Mouse (Mus musculus) inflammation-experienced regulatory T-cells, adult 16 weeks (primary cell): ENCODE results near the gene Ints1. TPM values are rescaled to one million over a fixed set of nuclear protein-coding genes. Genes with fewer than 3 reads are reported as not detected.

Experiments used
- polyA plus RNA-seq: library from polyadenylated mRNA; unstranded; fragments of 100-300 nt; shearing (Covaris generic); gene quantifications from one replicate; pipeline ENCODE4 v1.2.1, GENCODE M21; 2017

Gene Ints1
- 60.7 TPM for polyA plus RNA-seq

GRCm38 (mm10) chr5:139775216-139775926, at the start of gene Ints1:
Gene Ints1 (minus strand): TSS chr5:139775674.

GRCm38 (mm10) chr5:139819538-139820181, 44.2 kb upstream of the Ints1 start, which contains the start of gene Tmem184a:
Gene Tmem184a (minus strand): TSS chr5:139819917.

GRCm38 (mm10) chr5:139791227-139792158, 16.0 kb upstream of the Ints1 start, which contains the start of gene Mafk:
Gene Mafk (plus strand): TSS chr5:139791513.

GRCm38 (mm10) chr5:139735677-139736503, 39.6 kb downstream of the Ints1 start, which contains the start of gene Micall2:
Gene Micall2 (minus strand): TSS chr5:139736336.

Other genes starting within 250 kb of the Ints1 start
- gene Uncx, start 232.2 kb downstream of the Ints1 start, polyA plus RNA-seq, result not detected
- gene Micall2, start 39.3 kb downstream of the Ints1 start, polyA plus RNA-seq, result 0.12 TPM
- gene Mafk, start 15.8 kb upstream of the Ints1 start, polyA plus RNA-seq, result 53.7 TPM
- gene Tmem184a, start 44.2 kb upstream of the Ints1 start, polyA plus RNA-seq, result not detected
- not detected for gene Gm26938, start 50.7 kb upstream of the Ints1 start, polyA plus RNA-seq
- gene Psmg3, start 51.2 kb upstream of the Ints1 start, polyA plus RNA-seq, result 56.0 TPM
- not detected for gene Elfn1, start 132.3 kb upstream of the Ints1 start, polyA plus RNA-seq